ENCODE assay signal across 9 mouse cellular contexts in the genomic region with DNA sequence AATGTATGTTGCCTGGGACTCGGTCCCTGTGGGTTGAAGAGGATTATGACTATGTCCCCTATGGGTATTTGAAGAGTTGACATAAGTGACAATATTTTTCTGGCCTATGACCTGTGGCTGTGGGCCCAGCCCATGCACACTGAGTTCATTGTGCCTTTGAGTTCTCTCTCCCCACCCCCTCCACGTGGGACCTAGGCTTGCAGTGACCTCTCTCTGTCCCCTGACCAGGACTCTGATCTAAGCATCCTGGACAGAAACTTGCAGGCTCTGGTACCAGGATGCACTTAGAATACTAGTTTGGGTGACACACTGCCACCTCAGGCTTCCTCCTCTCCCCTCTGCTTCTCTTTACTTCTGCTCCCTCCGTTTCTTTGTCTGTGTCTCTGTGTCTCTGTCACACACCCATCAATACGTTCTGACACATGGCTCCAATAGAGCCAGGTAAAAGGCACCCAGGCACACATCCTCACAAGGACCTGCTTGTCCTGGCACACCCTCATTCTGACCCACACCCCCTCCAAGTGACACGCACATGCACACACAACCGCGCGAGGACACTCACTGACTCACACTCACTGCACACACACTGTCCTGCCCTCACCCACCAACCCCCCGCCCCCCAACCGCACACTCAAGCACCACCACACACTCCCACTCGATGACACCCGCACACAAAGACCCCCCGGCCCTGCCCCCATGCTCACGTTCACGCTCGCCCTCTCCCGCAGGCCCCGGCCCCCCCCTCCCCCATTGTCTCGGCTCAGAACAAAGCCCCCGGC. TPM values are rescaled to one million over a fixed set of nuclear protein-coding genes. Genes with fewer than 3 reads are reported as not detected.
DNase-seq lines count a peak whose midpoint lies in the region; ATAC-seq and TF ChIP-seq lines count a peak whose summit lies in the region.
"Had no signal": no experiment of that assay in that cellular context is flagged by ENCODE, and none has a peak within 500 bp of the region (broad histone marks: within the 10 kb centered on the region; RNA-seq: fewer than 3 reads in every experiment).

No protein-coding gene starts in this region.

- no peak overlapping the region for H3K27ac ChIP-seq in left cerebral cortex, adult 2 months
- peak overlapping the region; percentile 97 for H3K27ac ChIP-seq in forebrain, embryonic 10.5 days
- peak overlapping the region; percentile 96 for H3K27ac ChIP-seq in limb, embryonic 12.5 days
- H3K27ac ChIP-seq in olfactory bulb, adult 2 months (ENCODE audit: insufficient read depth, low read depth, low read length), result peak overlapping the region; percentile 52

- peak overlapping the region; percentile 99 for H3K9ac ChIP-seq in limb, embryonic 12.5 days (replicated peaks)

- peak; percentile 77 for ATAC-seq in limb, embryonic 12.5 days (ENCODE audit: insufficient number of reproducible peaks, insufficient read depth, low FRiP score, low TSS enrichment, low read depth)

- H3K4me3 ChIP-seq in left cerebral cortex, adult 2 months, result peak overlapping the region; percentile 57
- peak overlapping the region; percentile 88 for H3K4me3 ChIP-seq in forebrain, embryonic 10.5 days
- peak overlapping the region; percentile 95 for H3K4me3 ChIP-seq in limb, embryonic 12.5 days (replicated peaks)
- peak overlapping the region; percentile 94 for H3K4me3 ChIP-seq in olfactory bulb, adult 2 months (ENCODE audit: insufficient read depth, low read depth, low read length)
- H3K4me3 ChIP-seq: myocyte had no signal

- no peak for DNase-seq in left cerebral cortex, adult 2 months (ENCODE audit: extremely low spot score in 1 of 2, low spot score in 2 of 2)
- DNase-seq in left cerebral cortex, postnatal 4 days, result no peak
- peak; percentile 43 for DNase-seq in forebrain, embryonic 10.5 days (ENCODE audit: extremely low spot score, low spot score)
- DNase-seq in ovary, adult 18-20 months (ENCODE audit: low spot score), result no peak
- DNase-seq in cerebellum, postnatal 4 days (ENCODE audit: low spot score in 2 of 2), result no peak
- no peak for DNase-seq in layer of hippocampus, adult 18-20 months (ENCODE audit: low spot score in 2 of 2)

- peaks cover 62% of the 10 kb centered on the region for H3K4me1 ChIP-seq in forebrain, embryonic 10.5 days
- peaks cover 42% of the 10 kb centered on the region for H3K4me1 ChIP-seq in limb, embryonic 12.5 days (replicated peaks)
- H3K4me1 ChIP-seq in olfactory bulb, adult 2 months (ENCODE audit: control insufficient read depth, insufficient read depth, low read length), result peaks cover 7% of the 10 kb centered on the region

- H3K36me3 ChIP-seq in forebrain, embryonic 10.5 days (replicated peaks), result peaks cover 35% of the 10 kb centered on the region
- H3K36me3 ChIP-seq in limb, embryonic 12.5 days, result peaks cover 44% of the 10 kb centered on the region

- no peak for TF ChIP-seq POLR2A in olfactory bulb, adult 2 months (IDR thresholded peaks at IDR 0.05; ENCODE audit: insufficient read depth, low read depth, low read length)

- H3K9me3 ChIP-seq in forebrain, embryonic 10.5 days, result no peaks in the 10 kb centered on the region
- no peaks in the 10 kb centered on the region for H3K9me3 ChIP-seq in limb, embryonic 12.5 days

- 5% methylated on average over 20 of the region's 20 CpGs for WGBS in forebrain, embryonic 10.5 days
- 4% methylated on average over 19 of the region's 20 CpGs for WGBS in limb, embryonic 12.5 days
- WGBS in olfactory bulb, adult 2 months, result 7% methylated on average over 17 of the region's 20 CpGs

- H3K27me3 ChIP-seq in forebrain, embryonic 10.5 days (ENCODE audit: poor library complexity, severe bottlenecking), result peaks cover 33% of the 10 kb centered on the region
- no peaks in the 10 kb centered on the region for H3K27me3 ChIP-seq in limb, embryonic 12.5 days

- no peak for TF ChIP-seq CTCF in left cerebral cortex, adult 2 months (IDR thresholded peaks at IDR 0.05)
- no peak for TF ChIP-seq CTCF in olfactory bulb, adult 2 months (IDR thresholded peaks at IDR 0.05; ENCODE audit: insufficient read depth, low read depth, low read length)

- intact Hi-C loops in left cerebral cortex, adult 2 months (cut with DNase I), result loop anchor here (2.0 to 5.0 kb wide), 2 partner anchors 20 to 39 kb away; no protein-coding TSS in a partner anchor
- intact Hi-C loops in left cerebral cortex, postnatal 4 days (cut with DNase I), result no loop called here

- H3K4me2 ChIP-seq in limb, embryonic 12.5 days, result peak overlapping the region; percentile 84

RNA-seq across cellular contexts. Expression of a gene that starts 0.8 kb away (rescaled TPM):
- total RNA-seq in left cerebral cortex, adult 2 months (2021), result 10 to 100 TPM; 10.1 to 10.9 TPM
- 10 to 100 TPM; 84.6 to 90.6 TPM for total RNA-seq in left cerebral cortex, postnatal 4 days (2021)
- polyA plus RNA-seq in forebrain, embryonic 10.5 days (2016; fragmentation: Nextera tagmentation; extraction: Ambion mirVana), result 8.8 and 9.9 TPM in 2 replicates
- 24.8 and 28.2 TPM in 2 replicates for polyA plus RNA-seq in limb, embryonic 12.5 days (2016; fragmentation: Nextera tagmentation; extraction: Ambion mirVana)
- polyA plus RNA-seq in olfactory bulb, adult 2 months (2012; ENCODE audit: insufficient read depth, insufficient read length, low replicate concordance, missing spikeins), result not detected in 2 replicates
- total RNA-seq in layer of hippocampus, adult 18-20 months (2021), result 10 to 100 TPM; 10.9 to 11.8 TPM

RNA-seq across cellular contexts. Expression of a gene that starts 24.2 kb away (rescaled TPM):
- total RNA-seq in left cerebral cortex, adult 2 months (2021), result 100 to 1,000 TPM in 1 of 2 experiments, 10 to 100 TPM in 1; 97.3 to 101 TPM
- total RNA-seq in left cerebral cortex, postnatal 4 days (2021), result 10 to 100 TPM; 76.5 to 87.4 TPM
- 344 and 348 TPM in 2 replicates for polyA plus RNA-seq in forebrain, embryonic 10.5 days (2016; fragmentation: Nextera tagmentation; extraction: Ambion mirVana)
- polyA plus RNA-seq in limb, embryonic 12.5 days (2016; fragmentation: Nextera tagmentation; extraction: Ambion mirVana), result 319 and 330 TPM in 2 replicates
- polyA plus RNA-seq in olfactory bulb, adult 2 months (2012; ENCODE audit: insufficient read depth, insufficient read length, low replicate concordance, missing spikeins), result not detected in 2 replicates
- total RNA-seq in layer of hippocampus, adult 18-20 months (2021), result 100 to 1,000 TPM; 104 to 108 TPM

RNA-seq across cellular contexts. Expression of a gene that starts 34.7 kb away (rescaled TPM):
- total RNA-seq in left cerebral cortex, adult 2 months (2021), result 10 to 100 TPM; 68.2 to 68.4 TPM
- total RNA-seq in left cerebral cortex, postnatal 4 days (2021), result 10 to 100 TPM; 16.0 to 24.7 TPM
- 60.2 and 62.6 TPM in 2 replicates for polyA plus RNA-seq in forebrain, embryonic 10.5 days (2016; fragmentation: Nextera tagmentation; extraction: Ambion mirVana)
- polyA plus RNA-seq in limb, embryonic 12.5 days (2016; fragmentation: Nextera tagmentation; extraction: Ambion mirVana), result 33.3 and 38.3 TPM in 2 replicates
- 125 TPM in 1 of 2 replicates, not detected in the other for polyA plus RNA-seq in olfactory bulb, adult 2 months (2012; ENCODE audit: insufficient read depth, insufficient read length, low replicate concordance, missing spikeins)
- total RNA-seq in layer of hippocampus, adult 18-20 months (2021), result 10 to 100 TPM; 59.2 to 65.2 TPM

RNA-seq across cellular contexts. Expression of a gene that starts 42.5 kb away (rescaled TPM):
- 100 to 1,000 TPM; 110 to 111 TPM for total RNA-seq in left cerebral cortex, adult 2 months (2021)
- 100 to 1,000 TPM; 109 to 110 TPM for total RNA-seq in left cerebral cortex, postnatal 4 days (2021)
- 178 and 183 TPM in 2 replicates for polyA plus RNA-seq in forebrain, embryonic 10.5 days (2016; fragmentation: Nextera tagmentation; extraction: Ambion mirVana)
- 170 and 173 TPM in 2 replicates for polyA plus RNA-seq in limb, embryonic 12.5 days (2016; fragmentation: Nextera tagmentation; extraction: Ambion mirVana)
- not detected in 2 replicates for polyA plus RNA-seq in olfactory bulb, adult 2 months (2012; ENCODE audit: insufficient read depth, insufficient read length, low replicate concordance, missing spikeins)
- 100 to 1,000 TPM; 108 to 114 TPM for total RNA-seq in layer of hippocampus, adult 18-20 months (2021)

RNA-seq across cellular contexts. Expression of a gene that starts 49.5 kb away (rescaled TPM):
- 10 to 100 TPM; 12.3 to 13.5 TPM for total RNA-seq in left cerebral cortex, adult 2 months (2021)
- 10 to 100 TPM; 11.3 to 13.9 TPM for total RNA-seq in left cerebral cortex, postnatal 4 days (2021)
- polyA plus RNA-seq in forebrain, embryonic 10.5 days (2016; fragmentation: Nextera tagmentation; extraction: Ambion mirVana), result 43.5 and 46.5 TPM in 2 replicates
- polyA plus RNA-seq in limb, embryonic 12.5 days (2016; fragmentation: Nextera tagmentation; extraction: Ambion mirVana), result 43.1 and 50.8 TPM in 2 replicates
- polyA plus RNA-seq in olfactory bulb, adult 2 months (2012; ENCODE audit: insufficient read depth, insufficient read length, low replicate concordance, missing spikeins), result not detected in 2 replicates
- 10 to 100 TPM; 10.9 to 14.6 TPM for total RNA-seq in layer of hippocampus, adult 18-20 months (2021)

Comparison
In these comparisons a context has a peak if more than half of its experiments do, and no peak if none do; other contexts are left out.
1. RNA of a gene that starts 0.8 kb away (total RNA-seq): 84.6 to 90.6 TPM in left cerebral cortex, postnatal 4 days; 10.9 to 11.8 TPM in layer of hippocampus, adult 18-20 months and 10.1 to 10.9 TPM in left cerebral cortex, adult 2 months; every median in the first group is over 4 times any median in the second.
2. Peak in every context shown above with its lines, with median percentiles within 50 percentile points of each other: H3K4me3 ChIP-seq.